Mouse (Mus musculus) embryonic facial prominence, embryonic 11.5 days (tissue): ENCODE measurements around the gene Hist1h2bl. TPM values are rescaled to one million over a fixed set of nuclear protein-coding genes. Genes with fewer than 3 reads are reported as not detected.
"Not testable (repeated sequence)": the region's sequence is repeated elsewhere in the genome, so short reads cannot be mapped to it uniquely, and the experiment has no call there.

Experiments
- ATAC-seq: fragments of 200-750 bp; cut with Nextera tagmentation; replicated peaks from 2 replicates; pipeline ENCODE4 v1.8.0; 2017; ENCODE audit warnings: low read depth; ENCODE audit not compliant: insufficient number of reproducible peaks, low FRiP score, low TSS enrichment
- DNase-seq: peaks from one replicate; pipeline ENCODE4 v3.0.0-alpha.2; 2015; ENCODE audit warnings: low spot score
- H3K27ac ChIP-seq: fragments of 300-500 bp; sonication (generic); replicated peaks from 2 replicates; pipeline ENCODE4 v1.5.1; 2014; ENCODE audit warnings: mild to moderate bottlenecking, low read depth, low read length, control low read depth
- H3K27me3 ChIP-seq: fragments of 300-500 bp; sonication (generic); 2 replicates; pipeline ENCODE4 v1.6.1; 2014; ENCODE audit warnings: mild to moderate bottlenecking, low read length, moderate library complexity, mixed read lengths; ENCODE audit not compliant: control insufficient read depth, insufficient read depth
- H3K36me3 ChIP-seq: fragments of 300-500 bp; sonication (generic); replicated peaks from 2 replicates; pipeline ENCODE4 v1.6.1; 2014; ENCODE audit warnings: low read depth, mild to moderate bottlenecking, low read length, moderate library complexity, mixed read lengths; ENCODE audit not compliant: control insufficient read depth, insufficient read depth
- H3K4me1 ChIP-seq: fragments of 300-500 bp; sonication (generic); 2 replicates; pipeline ENCODE4 v1.6.1; 2014; ENCODE audit warnings: low read length, mixed read lengths; ENCODE audit not compliant: control insufficient read depth, insufficient read depth
- H3K4me2 ChIP-seq: fragments of 300-500 bp; sonication (generic); 2 replicates; pipeline ENCODE4 v1.6.1; 2014; ENCODE audit warnings: low read depth, mild to moderate bottlenecking, control low read depth, low read length, moderate library complexity
- H3K4me3 ChIP-seq: fragments of 300-500 bp; sonication (generic); 2 replicates; pipeline ENCODE4 v1.5.1; 2014; ENCODE audit warnings: low read depth, low read length, control low read depth
- H3K9ac ChIP-seq: fragments of 300-500 bp; sonication (generic); replicated peaks from 2 replicates; pipeline ENCODE4 v1.6.1; 2014; ENCODE audit warnings: mild to moderate bottlenecking, control low read depth, low read length
- H3K9me3 ChIP-seq: fragments of 300-500 bp; sonication (generic); replicated peaks from 2 replicates; pipeline ENCODE4 v1.6.1; 2016; ENCODE audit warnings: mild to moderate bottlenecking, low read length, inconsistent platforms, mixed read lengths; ENCODE audit not compliant: control insufficient read depth
- WGBS: fragments of 180-500 bp; shearing (Covaris S2); extraction: QIAGEN DNeasy Blood & Tissue Kit; methylation state at CpG from one replicate; pipeline ENCODE4 v1.1.7; 2014; 5-methylcytosine and 5-hydroxymethylcytosine counted together
- polyA plus RNA-seq: library from polyadenylated mRNA; unstranded; fragments of >200 nt; fragmentation: Nextera tagmentation; extraction: Ambion mirVana; gene quantifications from 2 replicates; pipeline ENCODE4 v1.2.1, GENCODE M21; 2014

Gene Hist1h2bl
- 4.6 TPM in 2 replicates for polyA plus RNA-seq

GRCm38 (mm10) chr13:21715864-21716539 is at the start of gene Hist1h2bl, which contains the start of gene Hist1h2ai:
TSS of gene Hist1h2bl (minus strand) at chr13:21716143.
TSS of gene Hist1h2ai (plus strand) at chr13:21716422.
- peak within 1 kb of the TSS; percentile 96 for H3K27ac ChIP-seq
- H3K4me2 ChIP-seq = peak within 1 kb of the TSS; percentile 82
- DNase-seq = peak; percentile 96
- H3K9me3 ChIP-seq, H3K36me3 ChIP-seq, H3K27me3 ChIP-seq, H3K4me1 ChIP-seq: not testable (repeated sequence)
- H3K4me3 ChIP-seq = peak within 1 kb of the TSS; percentile 50
- ATAC-seq = peak; percentile 90
- 0% methylated on average over 23 of the region's 50 CpGs for WGBS
- H3K9ac ChIP-seq = peak within 1 kb of the TSS; percentile 85

- Histone ChIP-seq H3K27ac (no peak overlapping the region), H3K9me3 (no peaks in the 10 kb centered on the region), H3K9ac (no peak overlapping the region), H3K4me3 (no peak overlapping the region), H3K4me1 (no peaks in the 10 kb centered on the region), H3K36me3 (no peaks in the 10 kb centered on the region), H3K4me2 (no peak overlapping the region), H3K27me3 (no peaks in the 10 kb centered on the region)
- DNase-seq (no peak), ATAC-seq (no peak)
- WGBS = 62% methylated on average over 1 of the region's 1 CpGs
Observed at GRCm38 (mm10) chr13:21755707-21756106, 39.8 kb upstream of the Hist1h2bl start.

- Histone ChIP-seq H3K9ac (peak overlapping the region; percentile 53), H3K4me2 (peak overlapping the region; percentile 37), H3K4me3 (peak overlapping the region; percentile 40), H3K27ac (peak overlapping the region; percentile 81)
- H3K4me1 ChIP-seq, ATAC-seq, H3K27me3 ChIP-seq, H3K9me3 ChIP-seq, H3K36me3 ChIP-seq: not testable (repeated sequence)
- peak; percentile 69 for DNase-seq
- under 1% methylated on average over 10 of the region's 26 CpGs for WGBS
Observed at GRCm38 (mm10) chr13:21754294-21755001, 38.5 kb upstream of the Hist1h2bl start.

- H3K4me2 ChIP-seq = peak within 1 kb of the TSS; percentile 64
- ATAC-seq = peak; percentile 93
- under 1% methylated on average over 33 of the region's 50 CpGs for WGBS
Observed at GRCm38 (mm10) chr13:21753524-21754285, 37.8 kb upstream of the Hist1h2bl start, which contains the start of the genes Hist1h2ak and Hist1h2bn. TSS of gene Hist1h2ak (minus strand) at chr13:21753827. TSS of gene Hist1h2bn (plus strand) at chr13:21754123.

GRCm38 (mm10) chr13:21753051-21753523 is 37.1 kb upstream of the Hist1h2bl start:
- Histone ChIP-seq H3K4me1 (no peaks in the 10 kb centered on the region), H3K9me3 (no peaks in the 10 kb centered on the region), H3K9ac (peak overlapping the region; percentile 70), H3K4me3 (peak overlapping the region; percentile 40), H3K27me3 (no peaks in the 10 kb centered on the region), H3K36me3 (no peaks in the 10 kb centered on the region), H3K27ac (peak overlapping the region; percentile 89), H3K4me2 (peak overlapping the region; percentile 64)
- DNase-seq = peak; percentile 59
- WGBS = 4% methylated on average over 9 of the region's 10 CpGs
- ATAC-seq = no peak

More at GRCm38 (mm10) chr13:21753524-21754285, 37.8 kb upstream of the Hist1h2bl start, which contains the start of the genes Hist1h2ak and Hist1h2bn:
- H3K9me3 ChIP-seq, H3K27me3 ChIP-seq, H3K36me3 ChIP-seq, H3K4me1 ChIP-seq: not testable (repeated sequence)
- DNase-seq = peak; percentile 94
- Histone ChIP-seq H3K9ac (peak within 1 kb of the TSS; percentile 70), H3K27ac (peak within 1 kb of the TSS; percentile 89), H3K4me3 (peak within 1 kb of the TSS; percentile 40)

GRCm38 (mm10) chr13:21752356-21752755 is 36.4 kb upstream of the Hist1h2bl start:
- WGBS = 47% methylated on average over 3 of the region's 3 CpGs
- H3K27ac ChIP-seq = peak overlapping the region; percentile 89
- H3K4me2 ChIP-seq = no peak overlapping the region; the same call in 1 of the 2 replicates
- no peaks in the 10 kb centered on the region for H3K27me3 ChIP-seq
- no peak for ATAC-seq
- peak; percentile 42 for DNase-seq
- no peaks in the 10 kb centered on the region for H3K9me3 ChIP-seq
- H3K9ac ChIP-seq = no peak overlapping the region; the same call in 1 of the 2 replicates
- H3K36me3 ChIP-seq = no peaks in the 10 kb centered on the region
- H3K4me1 ChIP-seq = no peaks in the 10 kb centered on the region
- H3K4me3 ChIP-seq = no peak overlapping the region

- no peaks in the 10 kb centered on the region for H3K9me3 ChIP-seq
- WGBS = 66% methylated on average over 3 of the region's 3 CpGs
- no peaks in the 10 kb centered on the region for H3K4me1 ChIP-seq
- ATAC-seq (no peak), DNase-seq (no peak)
- H3K9ac ChIP-seq = no peak overlapping the region
- no peak overlapping the region; the same call in 1 of the 2 replicates for H3K4me2 ChIP-seq
- no peak overlapping the region for H3K4me3 ChIP-seq
- peak overlapping the region; percentile 89; the same call in 1 of the 2 replicates for H3K27ac ChIP-seq
- H3K36me3 ChIP-seq = no peaks in the 10 kb centered on the region
- no peaks in the 10 kb centered on the region for H3K27me3 ChIP-seq
Observed at GRCm38 (mm10) chr13:21751827-21752226, 35.9 kb upstream of the Hist1h2bl start.
